Comparison of ENCODE assay signal across 16 mouse cellular contexts in the genomic region with DNA sequence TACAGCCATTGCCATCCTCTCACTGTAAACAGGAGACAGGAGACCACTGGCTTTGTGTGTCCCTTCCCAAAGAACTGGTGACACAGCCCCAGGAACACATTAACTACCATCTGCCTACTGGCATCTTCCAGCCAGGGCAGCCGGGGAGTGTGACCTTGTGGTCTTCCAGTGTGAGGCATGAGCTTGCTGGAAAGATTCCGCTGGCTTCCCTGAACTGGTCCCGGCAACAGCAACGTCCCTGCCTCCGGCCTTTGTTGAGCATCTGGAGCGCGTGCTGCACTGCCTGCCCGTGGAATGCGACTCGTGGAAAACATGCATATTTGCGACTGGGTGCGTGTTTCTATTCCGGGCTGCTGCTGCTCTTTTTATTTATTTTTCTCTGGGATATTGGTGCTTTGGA. TPM values are rescaled to one million over a fixed set of nuclear protein-coding genes. Genes with fewer than 3 reads are reported as not detected.
A peak's percentile ranks its signal among the peaks of the same experiment; 100 is the strongest.
DNase-seq lines count a peak whose midpoint lies in the region; ATAC-seq lines count a peak whose summit lies in the region.
"Had no signal": no experiment of that assay in that cellular context is flagged by ENCODE, and none has a peak within 500 bp of the region (broad histone marks: within the 10 kb centered on the region; RNA-seq: fewer than 3 reads in every experiment).

No protein-coding gene starts in this region.

- peak; percentile 48 to 53 for DNase-seq in cerebellum, postnatal 25 days
- DNase-seq in cerebellum, adult 11 months: no peak
- peak; percentile 40 for DNase-seq in neural tube, embryonic 11.5 days (ENCODE audit: low spot score)
- DNase-seq in neural tube, embryonic 10.5 days (ENCODE audit: extremely low spot score, low spot score): no peak
- peak; percentile 33 for DNase-seq in right cerebral cortex, postnatal 4 days
- no peak for DNase-seq in heart, adult 18-20 months
- DNase-seq in ovary, adult 18-20 months (ENCODE audit: low spot score): no peak
- DNase-seq: kidney, postnatal 14 days; lung, postnatal 36 days; spleen, adult 18-20 months had no signal

- peak overlapping the region; percentile 79 for H3K4me2 ChIP-seq in neural tube, embryonic 11.5 days (ENCODE audit: low read depth)
- H3K4me2 ChIP-seq in hindbrain, embryonic 16.5 days (ENCODE audit: low read length): peak overlapping the region; percentile 76
- H3K4me2 ChIP-seq: heart, embryonic 12.5 days had no signal

- H3K4me3 ChIP-seq in neural tube, embryonic 11.5 days (ENCODE audit: low read depth, low read length): peak overlapping the region; percentile 6; the same call in 1 of the 2 replicates
- peak overlapping the region; percentile 79 for H3K4me3 ChIP-seq in hindbrain, embryonic 16.5 days (ENCODE audit: low read length)
- H3K4me3 ChIP-seq: erythroblast, embryonic 14.5 days; heart, embryonic 12.5 days had no signal

- no peak for ATAC-seq in neural tube, embryonic 11.5 days (ENCODE audit: insufficient read depth, low FRiP score, low TSS enrichment)
- ATAC-seq in hindbrain, embryonic 16.5 days: no peak
- ATAC-seq: inflammation-experienced regulatory T-cells, adult 6 months had no signal

- peaks cover 3% of the 10 kb centered on the region; the same call in 1 of the 2 replicates for H3K27me3 ChIP-seq in neural tube, embryonic 11.5 days (ENCODE audit: control insufficient read depth, insufficient read depth, low read length)
- H3K27me3 ChIP-seq in hindbrain, embryonic 16.5 days (replicated peaks; ENCODE audit: control insufficient read depth, insufficient read depth, low read length): no peaks in the 10 kb centered on the region; the same call in 1 of the 2 replicates

- 52% methylated on average over 13 of the region's 13 CpGs for WGBS in neural tube, embryonic 11.5 days
- WGBS in hindbrain, embryonic 16.5 days: 10% methylated on average over 13 of the region's 13 CpGs

- peaks cover 19% of the 10 kb centered on the region for H3K4me1 ChIP-seq in neural tube, embryonic 11.5 days (ENCODE audit: control insufficient read depth, insufficient read depth, low read length)
- peaks cover 40% of the 10 kb centered on the region for H3K4me1 ChIP-seq in hindbrain, embryonic 16.5 days (ENCODE audit: control insufficient read depth, insufficient read depth, low read depth, low read length)

- no peaks in the 10 kb centered on the region for H3K9me3 ChIP-seq in neural tube, embryonic 11.5 days (ENCODE audit: control insufficient read depth, low read length)
- no peaks in the 10 kb centered on the region for H3K9me3 ChIP-seq in hindbrain, embryonic 16.5 days (ENCODE audit: control insufficient read depth, low read length)
- H3K9me3 ChIP-seq: heart, embryonic 12.5 days had no signal

- no peaks in the 10 kb centered on the region; the same call in 1 of the 2 replicates for H3K36me3 ChIP-seq in neural tube, embryonic 11.5 days (ENCODE audit: control insufficient read depth, insufficient read depth, low read length)
- no peaks in the 10 kb centered on the region for H3K36me3 ChIP-seq in hindbrain, embryonic 16.5 days (ENCODE audit: control insufficient read depth, insufficient read depth, low read length)
- H3K36me3 ChIP-seq: G1E; heart, embryonic 12.5 days had no signal

- peak overlapping the region; percentile 41 for H3K9ac ChIP-seq in neural tube, embryonic 11.5 days (ENCODE audit: low read length)
- H3K9ac ChIP-seq in hindbrain, embryonic 16.5 days (ENCODE audit: low read depth, low read length): peak overlapping the region; percentile 88
- H3K9ac ChIP-seq: heart, embryonic 12.5 days; liver, embryonic 14.5 days had no signal

- H3K27ac ChIP-seq in neural tube, embryonic 11.5 days (ENCODE audit: low read depth, low read length): 0 out of 2 replicates have a peak overlapping the region, but pooled peaks have one; percentile 49
- peak overlapping the region; percentile 64 for H3K27ac ChIP-seq in hindbrain, embryonic 16.5 days (ENCODE audit: low read depth, low read length)
- H3K27ac ChIP-seq: liver, embryonic 14.5 days had no signal

RNA-seq across cellular contexts. Expression of a gene that starts 3.5 kb away (rescaled TPM):
- polyA plus RNA-seq in neural tube, embryonic 11.5 days (2014; fragmentation: Nextera tagmentation; extraction: Ambion mirVana): 13.1 and 14.2 TPM in 2 replicates
- 11.6 and 13.6 TPM in 2 replicates for polyA plus RNA-seq in hindbrain, embryonic 16.5 days (2015; fragmentation: Nextera tagmentation; extraction: Ambion mirVana)
- not detected for total RNA-seq in heart, adult 18-20 months (2021)
- total RNA-seq: G1E had no signal
- polyA plus RNA-seq: erythroblast, embryonic 14.5 days; inflammation-experienced regulatory T-cells, adult 6 months; liver, embryonic 14.5 days had no signal

Comparison
In these comparisons a context has a peak if more than half of its experiments do, and no peak if none do; other contexts are left out.
1. DNase-seq: peak in cerebellum, postnatal 25 days (2 of 2), neural tube, embryonic 11.5 days (single experiment) and right cerebral cortex, postnatal 4 days (single experiment); none in cerebellum, adult 11 months (single experiment), neural tube, embryonic 10.5 days (single experiment), heart, adult 18-20 months (0 of 2) and ovary, adult 18-20 months (single experiment).